ENCODE assay signal across 8 mouse cellular contexts in genomic region chr6:87811675-87812338, GRCm38 (mm10). TPM values are rescaled to one million over a fixed set of nuclear protein-coding genes. Genes with fewer than 3 reads are reported as not detected.
DNase-seq lines count a peak whose midpoint lies in the region; ATAC-seq and TF ChIP-seq lines count a peak whose summit lies in the region.

TSS of gene Rab43 (minus strand) at chr6:87812164.

- H3K4me2 ChIP-seq in heart, embryonic 12.5 days = peak within 1 kb of the TSS; percentile 91
- peak within 1 kb of the TSS; percentile 96 for H3K4me2 ChIP-seq in kidney, postnatal 0 days (ENCODE audit: low read length)
- H3K4me2 ChIP-seq in liver, embryonic 11.5 days = peak within 1 kb of the TSS; percentile 74
- H3K4me2 ChIP-seq in stomach, embryonic 14.5 days (replicated peaks; ENCODE audit: low read depth, low read length) = peak within 1 kb of the TSS; percentile 82

- H3K79me3 ChIP-seq in C2C12 (ENCODE audit: low read depth) = peaks cover 4% of the 10 kb centered on the region

- TF ChIP-seq POLR2A in brain, embryonic 14.5 days (IDR thresholded peaks at IDR 0.05; ENCODE audit: borderline replicate concordance, extremely low read depth, insufficient read depth, insufficient read length, poor library complexity, severe bottlenecking) = peak; percentile 88

- H3K36me3 ChIP-seq in C2C12 (ENCODE audit: control insufficient read depth, insufficient read depth) = peaks cover 32% of the 10 kb centered on the region
- peaks cover 69% of the 10 kb centered on the region for H3K36me3 ChIP-seq in erythroblast, embryonic 14.5 days (ENCODE audit: control insufficient read depth)
- H3K36me3 ChIP-seq in heart, embryonic 12.5 days = peaks cover 14% of the 10 kb centered on the region
- 0 out of 2 replicates have a peak, but pooled peaks cover 14% of the 10 kb centered on the region for H3K36me3 ChIP-seq in kidney, postnatal 0 days (ENCODE audit: insufficient read depth, low read length)
- peaks cover 7% of the 10 kb centered on the region; the same call in 1 of the 2 replicates for H3K36me3 ChIP-seq in liver, embryonic 11.5 days (ENCODE audit: control insufficient read depth, insufficient read depth, low read length)
- H3K36me3 ChIP-seq in stomach, embryonic 14.5 days (ENCODE audit: control insufficient read depth, insufficient read depth, low read length) = peaks cover 11% of the 10 kb centered on the region; the same call in 1 of the 2 replicates

- peak; percentile 97 for ATAC-seq in heart, embryonic 12.5 days (ENCODE audit: insufficient number of reproducible peaks, low FRiP score)
- peak; percentile 95 for ATAC-seq in kidney, postnatal 0 days (replicated peaks; ENCODE audit: low FRiP score, low read depth)
- peak; percentile 96 for ATAC-seq in liver, embryonic 11.5 days (replicated peaks; ENCODE audit: low FRiP score)
- peak; percentile 95 for ATAC-seq in stomach, embryonic 14.5 days (ENCODE audit: insufficient number of reproducible peaks, insufficient read depth, low FRiP score, low read depth)

- peaks cover 22% of the 10 kb centered on the region for H3K79me2 ChIP-seq in C2C12 (ENCODE audit: control insufficient read depth, insufficient read depth)

- H3K27ac ChIP-seq in heart, embryonic 12.5 days (ENCODE audit: poor library complexity, severe bottlenecking) = peak within 1 kb of the TSS; percentile 79
- H3K27ac ChIP-seq in kidney, postnatal 0 days = peak within 1 kb of the TSS; percentile 97
- H3K27ac ChIP-seq in liver, embryonic 11.5 days (ENCODE audit: low read depth, low read length) = peak within 1 kb of the TSS; percentile 89
- peak within 1 kb of the TSS; percentile 79 for H3K27ac ChIP-seq in stomach, embryonic 14.5 days (ENCODE audit: low read length)

- peaks cover 61% of the 10 kb centered on the region for H3K4me1 ChIP-seq in erythroblast, embryonic 14.5 days (ENCODE audit: control insufficient read depth)
- H3K4me1 ChIP-seq in heart, embryonic 12.5 days (replicated peaks) = peaks cover 21% of the 10 kb centered on the region
- peaks cover 22% of the 10 kb centered on the region for H3K4me1 ChIP-seq in kidney, postnatal 0 days (replicated peaks; ENCODE audit: insufficient read depth, low read length)
- peaks cover 42% of the 10 kb centered on the region for H3K4me1 ChIP-seq in liver, embryonic 11.5 days (replicated peaks; ENCODE audit: control insufficient read depth, insufficient read depth, low read length)
- H3K4me1 ChIP-seq in stomach, embryonic 14.5 days (ENCODE audit: control insufficient read depth, insufficient read depth, low read length) = peaks cover 4% of the 10 kb centered on the region; the same call in 1 of the 2 replicates

- TF ChIP-seq CTCF in C2C12 (IDR thresholded peaks at IDR 0.05; ENCODE audit: control insufficient read depth, insufficient read depth, insufficient read length) = no peak
- TF ChIP-seq CTCF in brain, embryonic 14.5 days (IDR thresholded peaks at IDR 0.05; ENCODE audit: borderline replicate concordance, extremely low read depth, insufficient read depth, insufficient read length) = no peak; the same call in 1 of the 2 replicates
- TF ChIP-seq CTCF in kidney, postnatal 0 days (IDR thresholded peaks at IDR 0.05; ENCODE audit: low read depth) = peak; percentile 38; the same call in 1 of the 2 replicates

- peak within 1 kb of the TSS; percentile 91 for H3ac ChIP-seq in C2C12 (ENCODE audit: control insufficient read depth, insufficient read length, low read depth)

- peak; percentile 93 for DNase-seq in brain, embryonic 14.5 days (ENCODE audit: low read depth)
- peak; percentile 95 for DNase-seq in kidney, postnatal 0 days (ENCODE audit: low spot score)
- peak; percentile 93 for DNase-seq in liver, embryonic 11.5 days (ENCODE audit: low spot score)
- DNase-seq in naive thymus-derived CD4-positive, alpha-beta T cell, adult 2 months (ENCODE audit: low read depth) = peak; percentile 94

- no peaks in the 10 kb centered on the region for H3K27me3 ChIP-seq in C2C12 (ENCODE audit: control insufficient read depth, insufficient read depth, insufficient read length)
- no peaks in the 10 kb centered on the region for H3K27me3 ChIP-seq in erythroblast, embryonic 14.5 days (ENCODE audit: control insufficient read depth)
- no peaks in the 10 kb centered on the region for H3K27me3 ChIP-seq in heart, embryonic 12.5 days (replicated peaks)
- H3K27me3 ChIP-seq in kidney, postnatal 0 days (ENCODE audit: insufficient read depth, low read length) = no peaks in the 10 kb centered on the region
- no peaks in the 10 kb centered on the region for H3K27me3 ChIP-seq in liver, embryonic 11.5 days (replicated peaks; ENCODE audit: control insufficient read depth, insufficient read depth, low read length)
- H3K27me3 ChIP-seq in stomach, embryonic 14.5 days (ENCODE audit: control insufficient read depth, insufficient read depth, low read length) = no peaks in the 10 kb centered on the region

- H3K9me3 ChIP-seq in erythroblast, embryonic 14.5 days (ENCODE audit: control insufficient read depth, low read length) = no peaks in the 10 kb centered on the region
- H3K9me3 ChIP-seq in heart, embryonic 12.5 days (replicated peaks) = no peaks in the 10 kb centered on the region
- H3K9me3 ChIP-seq in kidney, postnatal 0 days (replicated peaks; ENCODE audit: low read length) = no peaks in the 10 kb centered on the region
- H3K9me3 ChIP-seq in liver, embryonic 11.5 days (ENCODE audit: control insufficient read depth, low read length) = no peaks in the 10 kb centered on the region
- H3K9me3 ChIP-seq in stomach, embryonic 14.5 days (ENCODE audit: control insufficient read depth, low read depth, low read length) = no peaks in the 10 kb centered on the region

- WGBS in heart, embryonic 12.5 days = under 1% methylated on average over 56 of the region's 56 CpGs
- whole genome bisulfite sequencing in kidney, postnatal 0 days = under 1% methylated on average over 29 of the region's 56 CpGs
- under 1% methylated on average over 54 of the region's 56 CpGs for WGBS in liver, embryonic 11.5 days
- WGBS in stomach, embryonic 14.5 days = under 1% methylated on average over 56 of the region's 56 CpGs

- H3K9ac ChIP-seq in heart, embryonic 12.5 days = peak within 1 kb of the TSS; percentile 84
- peak within 1 kb of the TSS; percentile 93 for H3K9ac ChIP-seq in kidney, postnatal 0 days (ENCODE audit: low read depth, low read length)
- H3K9ac ChIP-seq in liver, embryonic 11.5 days (ENCODE audit: low read depth, low read length) = peak within 1 kb of the TSS; percentile 82
- H3K9ac ChIP-seq in stomach, embryonic 14.5 days (replicated peaks; ENCODE audit: low read depth, low read length) = peak within 1 kb of the TSS; percentile 57

- H3K4me3 ChIP-seq in C2C12 (ENCODE audit: insufficient read depth, poor library complexity, severe bottlenecking) = peak within 1 kb of the TSS; percentile 50
- H3K4me3 ChIP-seq in erythroblast, embryonic 14.5 days (replicated peaks) = peak within 1 kb of the TSS; percentile 82
- H3K4me3 ChIP-seq in heart, embryonic 12.5 days = peak within 1 kb of the TSS; percentile 86
- H3K4me3 ChIP-seq in kidney, postnatal 0 days (replicated peaks; ENCODE audit: low read depth, low read length) = peak within 1 kb of the TSS; percentile 83
- H3K4me3 ChIP-seq in liver, embryonic 11.5 days (ENCODE audit: low read depth, low read length) = peak within 1 kb of the TSS; percentile 78
- H3K4me3 ChIP-seq in stomach, embryonic 14.5 days (ENCODE audit: low read depth, low read length) = peak within 1 kb of the TSS; percentile 78

TF ChIP-seq in C2C12, 6 proteins besides CTCF, POLR2A, EP300 and RAD21:
- TF ChIP-seq MYOD1 (IDR thresholded peaks at IDR 0.05; ENCODE audit: control insufficient read depth, insufficient read length, low read depth) (no peak), MYOG (IDR thresholded peaks at IDR 0.05; ENCODE audit: control insufficient read depth, extremely low read depth, insufficient read length) (no peak), FOSL1 (IDR thresholded peaks at IDR 0.05; ENCODE audit: insufficient read depth, low read length, poor library complexity, severe bottlenecking) (no peak), USF1 (IDR thresholded peaks at IDR 0.05; ENCODE audit: low read depth) (no peak), CEBPB (IDR thresholded peaks at IDR 0.05; ENCODE audit: low read depth) (no peak), MAX (IDR thresholded peaks at IDR 0.05) (peak; percentile 36)

RNA-seq across cellular contexts. Expression of gene Rab43, which starts in this region (rescaled TPM):
- polyA plus RNA-seq in C2C12 (2012; fragmentation: generic; extraction: Trizol) = 8.3 TPM
- 13.4 and 14.3 TPM in 2 replicates for polyA plus RNA-seq in brain, embryonic 14.5 days (2012; rRNA removed)
- 22.8 and 70.9 TPM in 2 replicates for polyA plus RNA-seq in erythroblast, embryonic 14.5 days (2012)
- 8.1 and 8.5 TPM in 2 replicates for polyA plus RNA-seq in heart, embryonic 12.5 days (2016; fragmentation: Nextera tagmentation; extraction: Ambion mirVana)
- polyA plus RNA-seq in kidney, postnatal 0 days (2015; fragmentation: Nextera tagmentation; extraction: Ambion mirVana) = 16.4 and 17.1 TPM in 2 replicates
- 20.4 and 21.4 TPM in 2 replicates for polyA plus RNA-seq in liver, embryonic 11.5 days (2014; fragmentation: Nextera tagmentation; extraction: Ambion mirVana)
- 10.9 and 14.9 TPM in 2 replicates for polyA plus RNA-seq in stomach, embryonic 14.5 days (2014; fragmentation: Nextera tagmentation; extraction: Ambion mirVana)

Comparison
In these comparisons a context has a peak if more than half of its experiments do, and no peak if none do; other contexts are left out.
1. Peak in every context shown above with its lines: DNase-seq, ATAC-seq, H3K4me3 ChIP-seq and H3K27ac ChIP-seq.